Mouse (Mus musculus) gastrocnemius, adult 18-20 months (tissue): Measurements from ENCODE around the gene Rbpj. TPM values are rescaled to one million over a fixed set of nuclear protein-coding genes. Genes with fewer than 3 reads are reported as not detected.
A peak's percentile ranks its signal among the peaks of the same experiment; 100 is the strongest.
"Not testable (repeated sequence)": the region's sequence is repeated elsewhere in the genome, so short reads cannot be mapped to it uniquely, and the experiment has no call there.

Experiments
- DNase-seq: peaks from one replicate; pipeline ENCODE4 v3.0.0; 2021; ENCODE audit warnings: low spot score
- total RNA-seq, 2 experiments: library from RNA; stranded (reverse); gene quantifications; 2 replicates each; pipeline ENCODE4 v1.2.3; 2021

Rbpj gene
- total RNA-seq, 2 experiments from 2014 or later, result 17.1 to 18.0 TPM

DNA sequence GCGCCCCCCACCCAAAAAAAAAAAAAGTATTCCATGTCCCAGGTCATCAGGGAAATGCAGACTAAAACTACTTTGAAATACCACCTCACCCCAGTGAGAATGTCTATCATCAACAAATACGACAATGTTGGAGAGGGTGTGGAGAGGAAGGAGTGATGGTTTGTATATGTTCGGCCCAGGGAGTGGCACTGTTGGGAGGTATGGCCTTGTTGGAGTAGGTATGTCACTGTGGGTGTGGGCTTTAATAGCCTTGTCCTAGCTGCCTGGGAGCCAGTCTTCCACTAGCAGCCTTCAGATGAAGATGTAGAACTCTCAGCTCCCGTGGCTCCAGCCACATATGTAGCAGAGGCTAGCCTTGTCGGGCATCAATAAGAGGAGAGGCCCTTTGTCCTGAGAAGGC lies 202.1 kb downstream of the Rbpj start:
- no peak for DNase-seq

DNA sequence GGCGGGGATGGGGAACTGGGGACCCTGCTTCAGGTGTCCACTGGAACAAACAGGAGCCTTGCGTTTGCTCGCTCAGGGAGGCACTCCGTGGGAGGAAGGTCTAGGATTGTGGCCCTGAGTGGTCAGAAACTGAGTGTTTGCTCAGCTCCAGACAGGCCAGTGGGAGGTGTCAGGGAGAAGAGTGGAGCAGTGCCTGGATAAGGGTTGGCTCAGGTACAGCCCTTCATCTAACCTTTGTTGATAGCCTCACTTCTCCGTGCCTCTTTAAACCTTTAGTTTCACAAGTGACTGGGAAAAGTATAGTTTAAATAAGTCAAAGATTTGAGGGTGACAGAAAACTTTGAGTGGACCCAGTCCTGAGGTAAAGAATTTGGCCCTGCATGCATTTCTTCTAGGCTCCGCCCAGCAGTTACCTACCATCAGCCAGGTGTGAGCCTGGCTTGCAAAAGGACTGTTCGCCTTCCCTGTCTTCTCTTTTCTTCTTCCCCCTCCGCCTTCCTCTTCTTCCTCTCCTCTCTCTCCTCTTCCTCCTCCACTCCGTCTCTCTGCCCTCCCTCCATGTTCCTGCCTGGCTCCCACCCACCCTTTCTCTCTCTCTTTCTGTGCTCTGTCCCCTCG lies 204.5 kb downstream of the Rbpj start:
- no peak for DNase-seq

DNA sequence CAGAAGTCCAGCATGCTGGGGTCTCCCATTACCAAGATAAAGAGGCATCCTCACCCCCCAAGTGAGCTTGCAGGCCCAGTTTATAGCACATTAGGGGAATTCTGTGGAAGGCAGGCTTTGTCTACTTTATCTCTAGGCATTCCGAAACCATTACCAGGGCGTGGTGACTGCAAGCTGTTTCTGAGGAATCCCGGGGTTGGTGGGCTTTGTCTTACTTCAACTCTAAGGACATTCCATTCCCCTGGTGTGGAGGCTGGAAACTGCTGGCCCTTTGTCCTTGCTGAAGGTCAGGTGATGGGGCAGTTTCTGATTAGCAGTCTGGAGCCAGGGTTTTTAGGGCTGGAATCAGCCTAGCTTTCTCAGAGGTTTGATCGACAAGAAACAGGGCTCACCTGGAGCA lies 205.6 kb downstream of the Rbpj start:
- no peak for DNase-seq

DNA sequence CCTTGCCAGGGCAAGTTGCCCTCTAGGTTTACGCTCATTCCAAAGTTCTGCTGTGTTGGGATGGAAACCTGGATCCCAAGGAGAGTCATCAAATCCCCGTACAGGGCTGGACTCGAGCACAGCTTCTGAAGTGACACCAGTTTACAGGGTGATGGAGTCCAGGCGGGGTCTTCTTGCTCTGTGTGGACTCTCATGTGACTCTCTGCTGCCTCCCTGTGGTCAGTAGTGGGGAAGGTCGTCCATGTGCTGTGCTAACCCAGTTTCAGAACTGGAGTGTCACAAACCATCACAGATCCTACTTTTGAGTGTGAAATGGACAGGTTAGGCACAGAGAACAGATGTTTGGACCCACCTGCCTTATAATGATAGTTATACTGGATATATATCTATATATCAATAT lies 206.4 kb downstream of the Rbpj start:
- peak; percentile 71 for DNase-seq

DNA sequence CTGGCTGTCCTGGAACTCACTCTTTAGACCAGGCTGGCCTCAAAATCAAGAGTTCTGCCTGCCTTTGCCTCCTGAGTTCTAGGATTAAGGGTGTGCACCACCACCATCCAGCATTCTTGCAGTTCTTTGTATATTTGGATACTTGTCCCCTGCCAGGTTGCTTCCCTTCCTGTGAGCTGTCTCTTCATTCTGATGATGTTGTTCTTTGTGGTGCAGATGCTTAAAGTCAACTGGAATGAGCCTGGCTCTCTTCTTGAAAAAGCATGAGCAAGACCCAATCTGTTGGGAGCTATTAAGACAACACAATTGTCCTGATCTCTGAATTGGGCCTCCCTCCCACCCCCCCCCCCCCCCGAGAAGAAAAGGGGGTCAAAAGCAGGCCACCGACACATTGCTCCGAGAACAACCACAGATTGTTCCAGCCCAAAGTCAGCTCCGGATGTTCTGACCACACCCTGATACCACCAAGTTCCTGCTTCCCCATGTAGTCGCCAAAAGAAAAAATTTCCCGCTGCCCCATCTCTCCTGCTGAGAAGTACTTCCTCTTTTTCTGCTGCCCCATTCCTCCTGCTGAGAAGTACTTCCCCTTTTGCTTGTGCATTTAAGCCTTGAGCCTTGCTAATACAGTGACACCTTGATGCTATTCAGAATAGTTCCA lies 207.7 kb downstream of the Rbpj start:
- not testable (repeated sequence) for DNase-seq

DNA sequence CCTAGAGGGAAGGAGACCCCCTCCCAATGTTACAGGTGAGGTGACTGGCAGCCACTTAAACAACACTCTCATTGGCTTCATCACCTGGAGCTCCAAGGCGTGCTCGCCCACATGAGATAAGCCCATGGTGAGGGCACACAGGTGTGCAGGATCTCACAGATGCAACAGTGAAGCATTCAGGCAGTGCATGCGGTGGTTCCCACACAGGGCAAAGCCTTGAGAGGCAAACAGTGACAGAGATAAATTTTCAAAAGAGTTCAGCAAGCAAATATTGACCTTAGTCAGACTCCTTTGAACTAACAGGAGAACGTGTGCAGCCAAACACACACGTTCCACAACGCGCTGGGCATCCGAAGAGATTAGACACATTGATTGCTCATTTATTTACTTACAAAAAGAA lies 210.7 kb downstream of the Rbpj start:
- no peak for DNase-seq

DNA sequence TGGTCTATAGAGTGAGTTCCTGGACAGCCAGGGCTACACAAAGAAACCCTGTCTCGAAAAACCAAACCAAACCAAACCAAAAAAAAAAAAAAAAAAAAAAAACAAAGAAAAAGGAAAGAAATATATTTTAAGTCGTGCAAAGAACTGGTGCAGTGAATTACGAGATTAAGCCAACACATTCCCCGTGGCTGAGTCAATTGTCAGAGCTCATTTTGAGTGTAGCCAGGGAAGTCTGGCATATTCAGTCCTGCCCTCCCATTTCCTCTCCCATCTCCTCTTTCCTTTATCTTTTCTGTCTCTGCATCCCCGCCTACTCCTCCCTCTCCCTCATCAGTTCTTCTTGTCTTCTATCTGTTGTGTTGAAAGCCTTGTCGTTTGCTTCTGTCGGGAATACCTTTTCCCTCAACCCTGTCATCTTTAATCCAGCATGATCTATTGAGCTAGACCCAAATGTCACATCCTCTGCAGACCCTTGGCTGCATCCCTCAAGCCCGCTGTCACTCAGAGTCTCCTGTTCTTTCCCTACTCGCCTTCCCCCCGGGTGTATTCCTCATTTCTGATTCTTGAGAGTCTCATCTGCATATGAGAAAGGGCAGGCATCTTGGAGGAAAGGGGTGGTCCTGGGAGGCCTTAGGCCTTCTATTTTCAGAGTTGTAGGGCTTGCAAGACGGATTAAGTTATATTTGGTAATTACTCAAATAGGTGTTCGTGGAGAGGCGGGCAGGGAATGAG lies 212.2 kb downstream of the Rbpj start:
- DNase-seq, result no peak

DNA sequence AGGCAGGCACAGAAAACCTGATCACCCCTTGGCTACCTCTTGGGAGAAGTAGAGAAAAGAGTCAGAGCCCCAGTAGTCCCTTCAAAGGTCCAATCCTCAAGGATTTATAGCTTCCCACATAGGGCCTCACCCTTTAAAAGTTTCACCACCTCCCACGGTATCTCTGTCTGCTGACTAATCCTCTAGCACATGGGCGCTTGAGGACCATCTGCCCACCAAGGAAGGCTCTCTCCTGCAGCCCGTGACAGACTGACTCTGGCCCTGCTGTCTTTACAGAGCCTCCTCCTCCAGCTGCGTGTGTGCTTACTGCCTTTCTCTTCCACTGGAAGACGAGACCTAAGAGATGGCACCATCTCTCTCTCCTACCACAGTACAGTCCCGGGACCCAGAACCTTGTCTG lies 213.7 kb downstream of the Rbpj start:
- DNase-seq, result no peak

DNA sequence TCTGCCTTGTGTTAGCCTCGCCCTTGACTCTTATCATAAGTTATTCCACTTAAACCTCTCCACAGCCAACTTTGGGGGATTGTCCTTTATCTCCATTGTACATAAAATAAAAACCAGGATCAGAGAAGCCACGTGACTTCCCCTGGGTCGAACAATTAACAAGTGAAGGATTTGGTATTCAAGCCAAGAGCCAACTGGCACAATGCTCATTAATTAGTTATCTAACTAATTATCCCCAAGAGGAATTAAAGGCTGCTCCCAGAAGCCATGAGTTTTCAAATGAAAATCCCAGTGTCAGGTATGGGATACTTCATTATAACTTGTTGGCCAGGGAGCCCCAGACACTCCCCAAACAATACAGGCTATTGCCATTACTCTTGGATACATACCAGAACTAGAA lies 218.0 kb downstream of the Rbpj start:
- no peak for DNase-seq

DNA sequence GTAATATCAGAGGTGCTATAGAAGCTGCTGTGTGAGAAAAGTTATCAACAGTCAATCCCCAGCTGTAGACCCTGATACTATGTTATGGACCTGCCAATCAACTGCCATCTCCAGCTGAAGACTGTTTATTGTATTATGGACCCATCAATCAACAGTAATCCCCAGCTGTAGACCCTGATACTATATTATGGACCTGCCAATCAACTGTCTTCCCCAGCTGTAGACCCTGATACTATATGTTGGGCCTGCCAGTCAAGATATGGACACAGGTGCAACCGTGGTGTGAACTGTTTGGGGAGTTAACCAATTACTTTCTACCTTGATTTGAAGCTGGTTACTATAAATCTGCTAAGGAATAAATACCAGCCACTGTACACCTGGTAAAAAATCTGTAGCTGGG lies 218.5 kb downstream of the Rbpj start:
- no peak for DNase-seq

DNA sequence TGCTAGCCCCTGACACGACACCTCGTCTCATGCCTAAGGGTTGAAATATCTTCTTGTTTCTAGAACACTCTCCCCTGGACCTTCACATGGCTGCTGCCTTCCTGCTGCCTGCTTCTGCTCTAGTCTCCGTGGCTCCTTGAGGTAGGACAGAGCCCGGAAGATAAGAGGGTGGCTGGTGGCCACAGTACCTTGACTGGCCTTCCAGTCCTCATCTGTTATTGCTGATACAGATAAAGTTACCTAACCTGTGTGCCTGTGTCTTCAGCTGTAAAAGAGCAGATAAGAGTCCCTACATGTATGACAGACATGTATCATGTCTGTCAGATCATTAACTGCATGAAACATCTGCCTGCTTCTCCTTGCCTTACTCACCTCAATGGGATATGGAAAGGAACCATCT lies 219.7 kb downstream of the Rbpj start:
- DNase-seq, result no peak

DNA sequence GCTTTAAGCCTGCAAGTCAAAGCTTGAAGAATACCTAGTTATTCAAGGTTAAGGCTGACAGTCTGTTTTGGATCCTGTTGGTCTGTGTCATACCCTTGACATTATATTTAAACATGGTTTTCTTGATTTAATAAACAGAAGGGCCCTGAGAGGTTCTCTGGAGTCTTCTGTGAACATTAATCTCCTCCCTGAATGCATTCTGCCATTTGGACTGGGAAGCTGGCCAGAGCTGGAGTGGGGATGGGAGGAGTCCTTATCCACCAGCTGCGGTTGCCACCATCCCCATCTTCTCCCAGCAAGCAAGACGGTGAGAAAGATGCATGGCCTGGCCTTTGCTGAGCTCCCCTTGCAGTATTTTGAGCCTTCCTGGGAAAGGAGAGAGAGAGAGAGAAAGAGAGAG lies 220.4 kb downstream of the Rbpj start:
- DNase-seq, result no peak

DNA sequence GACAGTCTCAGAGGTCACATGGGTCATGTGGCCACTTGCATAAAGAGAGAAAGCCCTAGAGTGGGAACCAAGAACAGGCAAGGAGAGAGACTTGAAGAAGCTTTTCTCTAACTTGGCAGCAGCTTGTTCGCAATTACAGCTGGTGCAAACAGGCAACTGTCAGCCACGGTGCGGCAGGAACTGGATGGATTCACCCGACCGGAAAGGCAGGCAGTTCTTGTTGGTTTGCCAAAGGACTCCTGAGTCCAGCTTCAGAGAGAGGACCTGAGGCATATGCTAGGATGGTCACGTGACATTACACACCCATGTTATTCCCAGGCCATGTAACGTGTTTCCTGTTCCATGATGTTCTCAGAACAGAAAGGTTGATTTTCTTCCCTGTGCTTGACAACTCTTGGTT lies 222.4 kb downstream of the Rbpj start:
- no peak for DNase-seq

DNA sequence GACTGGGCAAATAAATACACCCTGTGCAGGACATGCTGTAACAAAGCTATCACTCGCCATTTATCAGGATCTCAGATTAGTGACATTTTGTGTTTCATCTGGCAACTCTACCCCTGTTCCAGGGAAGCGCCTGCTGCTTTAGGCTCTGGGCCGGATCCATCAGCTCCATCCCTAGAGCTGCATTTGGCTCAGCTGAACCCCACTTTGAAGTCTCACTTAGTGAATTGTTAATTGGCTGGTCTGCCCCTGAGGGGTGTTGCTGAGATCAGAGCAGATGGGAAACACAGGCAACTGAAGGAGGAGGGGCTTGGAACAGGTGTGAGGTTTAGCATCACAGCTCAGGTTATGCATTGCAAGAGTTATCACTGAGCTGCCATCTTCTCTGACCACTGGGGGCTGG lies 225.6 kb downstream of the Rbpj start:
- DNase-seq, result no peak

DNA sequence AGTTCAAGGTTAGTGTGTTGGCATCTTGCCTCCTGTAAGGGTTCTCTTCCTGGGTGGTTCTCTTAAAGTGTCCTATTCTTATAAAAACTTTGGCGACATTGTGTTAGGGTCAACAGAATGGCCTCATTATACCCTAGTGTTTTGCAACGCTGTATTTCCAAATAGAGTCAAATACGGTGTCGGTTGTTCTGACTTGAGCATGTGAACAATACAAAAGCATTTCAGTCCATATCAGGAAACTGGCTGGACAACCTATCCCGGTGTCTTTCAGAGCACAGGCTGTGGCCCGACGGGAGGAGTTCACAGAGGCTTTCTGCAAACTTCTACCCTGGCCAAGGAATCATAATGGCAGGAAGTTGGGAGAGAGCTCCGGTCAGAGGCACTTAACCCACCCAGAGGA lies 226.1 kb downstream of the Rbpj start:
- DNase-seq, result no peak

DNA sequence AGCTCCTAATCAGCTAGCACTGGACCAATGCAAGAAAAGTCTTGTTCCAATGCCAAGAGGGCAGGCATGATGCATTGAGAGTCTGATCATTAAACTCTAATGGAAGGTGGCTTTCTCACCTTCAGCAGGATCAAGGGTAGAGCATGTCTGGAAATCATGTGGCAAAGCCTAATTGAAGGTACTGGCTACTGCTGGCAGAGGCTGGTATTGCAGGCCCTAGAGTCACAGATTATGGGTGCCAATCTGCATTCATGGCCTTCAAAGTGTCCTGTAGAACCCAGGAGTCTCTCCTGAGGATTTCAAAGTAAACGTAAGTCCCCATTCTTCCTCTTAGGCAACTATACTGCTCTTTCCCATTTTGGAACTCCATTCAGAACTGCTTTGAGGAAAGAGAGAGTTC lies 226.7 kb downstream of the Rbpj start:
- no peak for DNase-seq

DNA sequence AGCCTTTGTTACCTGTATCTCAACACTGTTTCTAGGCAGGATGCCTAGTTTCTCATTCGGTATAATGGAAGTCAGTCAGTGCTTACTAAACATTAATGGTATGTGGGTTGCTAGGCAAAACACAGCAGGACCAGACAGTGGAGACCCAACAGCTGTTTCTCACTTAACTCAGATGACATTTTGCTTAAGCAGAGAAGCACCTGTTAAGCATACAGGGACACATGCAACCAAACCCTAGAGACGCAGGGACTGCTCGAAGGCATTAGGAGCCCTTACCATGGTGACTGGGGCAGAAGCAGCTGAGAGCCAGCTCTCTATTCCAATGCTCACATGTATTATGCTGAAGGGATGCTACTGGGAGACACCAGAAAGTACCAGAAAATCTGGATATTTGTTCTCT lies 230.7 kb downstream of the Rbpj start:
- no peak for DNase-seq

DNA sequence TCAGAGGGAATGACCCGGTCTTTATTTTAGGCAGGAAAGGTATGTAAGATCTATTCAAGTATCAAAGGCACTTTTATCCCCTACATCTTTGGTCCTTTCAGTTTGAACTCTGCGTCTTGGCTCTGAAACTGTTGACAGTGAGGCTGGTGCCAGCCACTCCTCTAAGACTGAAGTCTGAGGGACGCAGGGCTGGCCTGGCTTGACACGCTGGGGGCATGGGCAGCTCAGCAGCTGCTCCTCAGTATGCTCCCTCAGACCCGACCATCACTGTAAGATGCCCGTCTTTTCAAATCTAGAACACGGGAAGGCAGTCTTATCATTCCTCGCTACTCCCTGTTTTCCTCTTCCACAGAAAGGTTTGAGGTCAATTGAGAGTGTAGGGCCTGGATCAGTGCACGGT lies 231.8 kb downstream of the Rbpj start:
- DNase-seq, result no peak

DNA sequence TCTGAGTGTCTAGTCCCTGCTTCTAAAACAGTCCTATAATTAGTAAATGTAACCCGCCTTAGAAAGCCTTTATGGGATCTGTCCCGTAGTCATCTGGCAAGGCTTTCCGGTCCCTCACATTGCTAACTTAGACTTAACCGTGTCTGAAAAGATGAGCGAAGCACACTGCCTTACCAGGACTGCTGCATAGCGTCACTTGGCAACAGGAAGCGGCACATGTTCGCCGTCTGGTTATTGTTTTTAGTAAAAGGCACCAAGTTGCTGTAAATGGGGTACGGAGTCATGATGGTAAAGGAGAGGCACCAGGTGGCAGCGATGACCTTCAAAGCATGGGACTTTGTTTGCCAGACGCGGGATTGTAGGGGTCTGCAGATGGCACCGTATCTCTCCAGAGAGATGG lies 236.7 kb downstream of the Rbpj start:
- no peak for DNase-seq
